Mouse (Mus musculus): Measurements from ENCODE around the gene Gm6803. TPM values are rescaled to one million over a fixed set of nuclear protein-coding genes. Genes with fewer than 3 reads are reported as not detected.

Gm6803 gene
- total RNA-seq (2023) = not detected

DNA sequence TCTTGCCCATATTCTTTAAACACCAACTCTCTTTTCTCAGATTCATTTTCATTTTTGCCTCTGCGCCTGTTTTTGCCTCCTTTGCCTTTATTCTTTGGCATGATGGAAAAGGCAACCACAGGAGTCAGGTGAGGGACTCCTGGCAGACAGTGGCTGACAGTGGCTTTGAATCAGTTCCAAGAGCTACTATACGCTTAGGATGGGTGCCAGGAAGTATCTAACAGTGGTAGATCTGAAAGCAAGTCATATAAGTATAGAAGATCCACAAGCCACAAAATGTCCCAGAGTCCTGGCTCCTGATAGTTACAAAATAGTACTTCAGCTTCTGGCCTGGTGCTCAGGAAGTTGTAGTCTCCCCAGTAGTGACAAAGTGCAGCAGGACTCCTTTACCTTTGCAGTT lies at the start of gene Gm6803:
Gm6803 (minus strand) TSS at position 101 of the 400 bp plus-strand sequence.

GRCm38 (mm10) chr12:88026704-88027103 lies 8.1 kb upstream of the Gm6803 start, which contains the start of gene Gm2056:
Gene Gm2056 (plus strand): TSS chr12:88027004.

DNA sequence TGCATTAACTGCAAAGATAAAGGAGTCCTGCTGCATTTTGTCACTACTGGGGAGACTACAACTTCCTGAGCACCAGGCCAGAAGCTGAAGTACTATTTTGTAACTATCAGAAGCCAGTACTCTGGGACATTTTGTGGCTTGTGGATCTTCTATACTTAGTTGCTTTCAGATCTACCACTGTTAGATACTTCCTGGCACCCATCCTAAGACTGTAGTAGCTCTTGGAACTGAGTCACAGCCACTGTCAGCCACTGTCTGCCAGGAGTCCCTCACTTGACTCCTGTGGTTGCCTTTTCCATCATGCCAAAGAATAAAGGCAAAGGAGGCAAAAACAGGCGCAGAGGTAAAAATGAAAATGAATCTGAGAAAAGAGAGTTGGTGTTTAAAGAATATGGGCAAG lies 7.0 kb downstream of the Gm6803 start, which contains the start of gene Gm2075:
Gm2075 (plus strand) TSS at position 301 of the 400 bp plus-strand sequence.

Other genes starting within 250 kb of the Gm6803 start
- gene Gm21319, start 243.0 kb downstream of the Gm6803 start, total RNA-seq (2023) = not detected
- not detected for gene Gm21936, start 223.3 kb downstream of the Gm6803 start, total RNA-seq (2023)
- gene BB287469, start 202.2 kb downstream of the Gm6803 start, total RNA-seq (2023) = not detected
- not detected for gene Gm2001, start 176.4 kb downstream of the Gm6803 start, total RNA-seq (2023)
- gene Gm2016, start 144.7 kb downstream of the Gm6803 start, total RNA-seq (2023) = not detected
- gene Gm2022, start 123.4 kb downstream of the Gm6803 start, total RNA-seq (2023) = not detected
- not detected for gene Gm2035, start 98.9 kb downstream of the Gm6803 start, total RNA-seq (2023)
- gene Gm2042, start 64.7 kb downstream of the Gm6803 start, total RNA-seq (2023) = not detected
- gene Gm2075, start 6.9 kb downstream of the Gm6803 start, total RNA-seq (2023) = not detected
- gene Gm2056, start 8.2 kb upstream of the Gm6803 start, total RNA-seq (2023) = not detected
- gene Gm16368, start 64.9 kb upstream of the Gm6803 start, total RNA-seq (2023) = not detected
- gene Gm10436, start 163.3 kb upstream of the Gm6803 start, total RNA-seq (2023) = not detected
- not detected for gene Gm8332, start 231.3 kb upstream of the Gm6803 start, total RNA-seq (2023)